Mouse (Mus musculus): ENCODE results near the gene Fgfr2.
"Not testable (repeated sequence)": the region's sequence is repeated elsewhere in the genome, so short reads cannot be mapped to it uniquely, and the experiment has no call there.

The Fgfr2 gene

GRCm38 (mm10) chr7:130596079-130596855 is 2526.9 kb downstream of the Fgfr2 start:
- not testable (repeated sequence) for DNase-seq (ENCODE audit: low spot score)

- not testable (repeated sequence) for DNase-seq (ENCODE audit: low spot score)
These were observed 2529.5 kb downstream of the Fgfr2 start for GRCm38 (mm10) chr7:130593375-130594239.

- DNase-seq (ENCODE audit: low spot score) = not testable (repeated sequence)
These were observed 2530.2 kb downstream of the Fgfr2 start for GRCm38 (mm10) chr7:130592975-130593374.

- DNase-seq (ENCODE audit: low spot score) = no peak
These were observed 2532.2 kb downstream of the Fgfr2 start for GRCm38 (mm10) chr7:130590845-130591437.

- DNase-seq (ENCODE audit: low spot score) = no peak
These were observed 2532.9 kb downstream of the Fgfr2 start for GRCm38 (mm10) chr7:130590081-130590828.

GRCm38 (mm10) chr7:130586521-130587072 is 2536.6 kb downstream of the Fgfr2 start:
- DNase-seq (ENCODE audit: low spot score) = no peak

- no peak for DNase-seq (ENCODE audit: low spot score)
These were observed 2544.5 kb downstream of the Fgfr2 start for GRCm38 (mm10) chr7:130578607-130579006.

- no peak for DNase-seq (ENCODE audit: low spot score)
These were observed 2545.1 kb downstream of the Fgfr2 start for GRCm38 (mm10) chr7:130578066-130578465.

- no peak for DNase-seq (ENCODE audit: low spot score)
These were observed 2545.7 kb downstream of the Fgfr2 start, which contains the start of gene Tacc2 for GRCm38 (mm10) chr7:130577388-130578003. Gene Tacc2 (plus strand): TSS chr7:130577438.

- peak; percentile 74 for DNase-seq (ENCODE audit: low spot score)
These were observed 2546.2 kb downstream of the Fgfr2 start for GRCm38 (mm10) chr7:130576981-130577380.

- peak; percentile 26 for DNase-seq (ENCODE audit: low spot score)
These were observed 2548.7 kb downstream of the Fgfr2 start for GRCm38 (mm10) chr7:130574211-130574991.

- DNase-seq (ENCODE audit: low spot score) = no peak
These were observed 2549.4 kb downstream of the Fgfr2 start for GRCm38 (mm10) chr7:130573746-130574145.

GRCm38 (mm10) chr7:130572821-130573220 is 2550.3 kb downstream of the Fgfr2 start, which contains the start of gene Nsmce4a:
Gene Nsmce4a (minus strand): TSS chr7:130573118.
- no peak for DNase-seq (ENCODE audit: low spot score)

GRCm38 (mm10) chr7:130570472-130570871 is 2552.7 kb downstream of the Fgfr2 start:
- DNase-seq (ENCODE audit: low spot score) = no peak

- no peak for DNase-seq (ENCODE audit: low spot score)
These were observed 2554.2 kb downstream of the Fgfr2 start for GRCm38 (mm10) chr7:130568783-130569436.

- no peak for DNase-seq (ENCODE audit: low spot score)
These were observed 2558.6 kb downstream of the Fgfr2 start for GRCm38 (mm10) chr7:130564596-130564995.

GRCm38 (mm10) chr7:130563880-130564279 is 2559.3 kb downstream of the Fgfr2 start:
- no peak for DNase-seq (ENCODE audit: low spot score)

- DNase-seq (ENCODE audit: low spot score) = no peak
These were observed 2559.9 kb downstream of the Fgfr2 start for GRCm38 (mm10) chr7:130563276-130563675.

GRCm38 (mm10) chr7:130560933-130561332 is 2562.2 kb downstream of the Fgfr2 start:
- no peak for DNase-seq (ENCODE audit: low spot score)

All from adipocyte (in vitro differentiated cells).